Mouse (Mus musculus): ENCODE data around the gene Tmco2. TPM values are rescaled to one million over a fixed set of nuclear protein-coding genes. Genes with fewer than 3 reads are reported as not detected.
"Not testable (repeated sequence)": the region's sequence is repeated elsewhere in the genome, so short reads cannot be mapped to it uniquely, and the experiment has no call there.

The Tmco2 gene
- polyA plus RNA-seq, 1 experiment from 2014 or later, result not detected

DNA sequence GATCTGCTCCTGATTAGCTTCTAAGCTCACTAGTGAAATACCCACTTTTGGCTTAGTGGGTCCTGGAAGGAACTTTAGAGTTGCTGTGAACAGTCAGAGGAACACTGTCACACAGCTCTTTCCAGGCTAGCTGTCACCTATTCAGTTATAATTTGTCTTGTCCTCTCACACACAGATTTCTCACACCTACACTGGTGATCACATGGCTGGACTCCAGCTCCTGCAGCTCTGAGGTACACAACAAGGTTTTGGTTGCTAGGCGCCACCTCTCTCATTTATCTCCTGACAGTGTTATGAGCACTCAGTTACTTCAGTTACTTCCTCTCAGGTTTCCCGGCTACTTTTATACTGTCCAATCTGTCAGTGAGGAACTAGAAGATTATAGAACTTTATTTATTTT is 43.7 kb downstream of the Tmco2 start:
- no peak for ATAC-seq (replicated peaks; ENCODE audit: extremely low read depth, insufficient read depth, low FRiP score)
- H3K9me3 ChIP-seq (replicated peaks; ENCODE audit: control insufficient read depth, low read length), result no peaks in the 10 kb centered on the region
- H3K9ac ChIP-seq (ENCODE audit: low read length), result no peak overlapping the region
- 61% methylated on average over 2 of the region's 2 CpGs for WGBS
- no peak overlapping the region for H3K4me3 ChIP-seq (ENCODE audit: low read length)
- peaks cover 25% of the 10 kb centered on the region for H3K36me3 ChIP-seq (ENCODE audit: control insufficient read depth, insufficient read depth)
- H3K27ac ChIP-seq (ENCODE audit: low read length), result no peak overlapping the region
- H3K4me2 ChIP-seq (ENCODE audit: low read depth, low read length), result no peak overlapping the region
- H3K4me1 ChIP-seq (ENCODE audit: control insufficient read depth, insufficient read depth, low read length), result no peaks in the 10 kb centered on the region
- no peaks in the 10 kb centered on the region for H3K27me3 ChIP-seq (ENCODE audit: control insufficient read depth, insufficient read depth, low read length)

DNA sequence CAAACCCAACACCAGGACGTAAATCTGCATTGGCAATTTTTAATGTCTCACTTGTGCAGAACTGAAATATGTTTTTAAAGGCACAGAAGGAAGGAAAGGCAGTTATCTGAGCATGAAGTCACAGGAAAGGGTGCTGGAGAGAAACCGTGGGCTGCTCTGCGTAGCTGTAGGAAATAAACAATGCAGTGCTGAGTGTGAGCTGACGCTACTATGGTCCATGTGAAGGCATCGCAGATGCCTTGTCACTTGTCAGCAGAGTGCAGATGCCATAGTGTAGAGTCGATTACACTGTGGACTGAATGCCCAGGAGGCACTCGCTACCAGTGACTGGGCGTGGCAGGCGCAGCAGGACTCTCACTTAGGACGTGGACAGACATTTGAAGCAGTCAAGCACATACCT is 49.8 kb downstream of the Tmco2 start:
- not testable (repeated sequence) for H3K9ac ChIP-seq (ENCODE audit: low read length); H3K9me3 ChIP-seq (replicated peaks; ENCODE audit: control insufficient read depth, low read length); H3K27ac ChIP-seq (ENCODE audit: low read length); H3K4me2 ChIP-seq (ENCODE audit: low read depth, low read length); ATAC-seq (replicated peaks; ENCODE audit: extremely low read depth, insufficient read depth, low FRiP score); H3K27me3 ChIP-seq (ENCODE audit: control insufficient read depth, insufficient read depth, low read length); H3K4me3 ChIP-seq (ENCODE audit: low read length); H3K4me1 ChIP-seq (ENCODE audit: control insufficient read depth, insufficient read depth, low read length)
- H3K36me3 ChIP-seq (ENCODE audit: control insufficient read depth, insufficient read depth), result peaks cover 16% of the 10 kb centered on the region; the same call in 1 of the 2 replicates
- 64% methylated on average over 10 of the region's 10 CpGs for WGBS

DNA sequence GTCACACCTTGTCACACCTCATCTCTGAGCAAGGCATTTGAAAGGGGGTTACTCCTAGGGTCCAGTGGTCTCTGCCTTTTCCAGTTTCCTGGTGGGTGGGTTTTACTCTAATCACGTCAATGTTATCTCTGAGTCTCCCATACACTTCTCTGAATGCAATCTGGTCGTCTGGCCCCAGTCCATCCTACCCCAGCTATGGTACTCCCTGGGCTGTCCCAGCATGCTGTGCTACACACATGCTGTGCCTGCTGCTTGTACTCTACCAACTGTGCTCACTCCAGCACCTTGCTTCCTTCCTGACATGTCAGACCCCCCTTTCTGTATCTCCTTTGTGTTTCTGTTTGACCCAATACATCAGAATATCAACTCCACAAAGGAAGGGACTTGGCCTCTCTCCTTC is 52.0 kb downstream of the Tmco2 start:
- no peak overlapping the region for H3K4me2 ChIP-seq (ENCODE audit: low read depth, low read length)
- no peak overlapping the region for H3K27ac ChIP-seq (ENCODE audit: low read length)
- peaks cover 11% of the 10 kb centered on the region; the same call in 1 of the 2 replicates for H3K36me3 ChIP-seq (ENCODE audit: control insufficient read depth, insufficient read depth)
- H3K27me3 ChIP-seq (ENCODE audit: control insufficient read depth, insufficient read depth, low read length), result 0 out of 2 replicates have a peak, but pooled peaks cover 4% of the 10 kb centered on the region
- 37% methylated on average over 2 of the region's 2 CpGs for WGBS
- no peak overlapping the region for H3K4me3 ChIP-seq (ENCODE audit: low read length)
- H3K4me1 ChIP-seq (ENCODE audit: control insufficient read depth, insufficient read depth, low read length), result peaks cover 9% of the 10 kb centered on the region
- ATAC-seq (replicated peaks; ENCODE audit: extremely low read depth, insufficient read depth, low FRiP score), result no peak
- H3K9me3 ChIP-seq (replicated peaks; ENCODE audit: control insufficient read depth, low read length), result no peaks in the 10 kb centered on the region
- no peak overlapping the region for H3K9ac ChIP-seq (ENCODE audit: low read length)

DNA sequence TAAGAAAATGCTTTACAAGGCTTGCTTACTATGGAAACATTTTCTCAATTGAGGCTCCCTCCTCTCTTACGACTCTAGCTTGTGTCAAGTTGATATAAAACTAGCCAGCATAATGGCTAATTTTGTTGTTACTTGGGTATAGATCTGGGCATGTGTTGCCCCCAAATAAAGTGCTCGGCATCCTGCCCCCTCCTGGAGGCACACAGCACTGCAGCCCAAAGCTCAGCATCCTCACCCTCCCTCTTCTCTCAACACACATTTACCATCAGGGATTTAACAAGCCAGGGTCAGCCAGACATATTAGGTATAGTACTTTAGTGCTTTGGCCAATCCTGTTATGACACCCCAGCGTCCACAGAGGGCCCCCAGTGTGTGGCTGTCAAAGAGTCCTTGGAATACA is 52.7 kb downstream of the Tmco2 start:
- H3K4me2 ChIP-seq (ENCODE audit: low read depth, low read length), result no peak overlapping the region
- no peak overlapping the region for H3K9ac ChIP-seq (ENCODE audit: low read length)
- ATAC-seq (replicated peaks; ENCODE audit: extremely low read depth, insufficient read depth, low FRiP score), result no peak
- no peak overlapping the region for H3K4me3 ChIP-seq (ENCODE audit: low read length)
- 48% methylated on average over 3 of the region's 3 CpGs for WGBS
- no peaks in the 10 kb centered on the region for H3K9me3 ChIP-seq (replicated peaks; ENCODE audit: control insufficient read depth, low read length)
- no peak overlapping the region for H3K27ac ChIP-seq (ENCODE audit: low read length)
- peaks cover 9% of the 10 kb centered on the region for H3K4me1 ChIP-seq (ENCODE audit: control insufficient read depth, insufficient read depth, low read length)
- H3K27me3 ChIP-seq (ENCODE audit: control insufficient read depth, insufficient read depth, low read length), result 0 out of 2 replicates have a peak, but pooled peaks cover 4% of the 10 kb centered on the region
- H3K36me3 ChIP-seq (ENCODE audit: control insufficient read depth, insufficient read depth), result peaks cover 9% of the 10 kb centered on the region; the same call in 1 of the 2 replicates

Other genes starting within 250 kb of the Tmco2 start
- gene Exo5, start 184.2 kb downstream of the Tmco2 start, polyA plus RNA-seq (2015; fragmentation: Nextera tagmentation; extraction: Ambion mirVana), result 10.6 and 11.0 TPM in 2 replicates
- gene Zfp69, start 157.5 kb downstream of the Tmco2 start, polyA plus RNA-seq (2015; fragmentation: Nextera tagmentation; extraction: Ambion mirVana), result 9.1 and 10.3 TPM in 2 replicates
- 11.2 and 12.4 TPM in 2 replicates for gene Smap2, start 92.0 kb downstream of the Tmco2 start, polyA plus RNA-seq (2015; fragmentation: Nextera tagmentation; extraction: Ambion mirVana)
- 6.0 and 6.7 TPM in 2 replicates for gene Col9a2, start 69.8 kb downstream of the Tmco2 start, polyA plus RNA-seq (2015; fragmentation: Nextera tagmentation; extraction: Ambion mirVana)
- 24.6 and 29.1 TPM in 2 replicates for gene Zmpste24, start 11.0 kb downstream of the Tmco2 start, polyA plus RNA-seq (2015; fragmentation: Nextera tagmentation; extraction: Ambion mirVana)
- gene Rlf, start 105.9 kb upstream of the Tmco2 start, polyA plus RNA-seq (2015; fragmentation: Nextera tagmentation; extraction: Ambion mirVana), result 17.4 and 19.0 TPM in 2 replicates
- not detected in 2 replicates for gene Gm12888, start 215.7 kb upstream of the Tmco2 start, polyA plus RNA-seq (2015; fragmentation: Nextera tagmentation; extraction: Ambion mirVana)

Data from heart, embryonic 16.5 days (tissue).